17 mouse cellular contexts compared by ENCODE assay signal in genomic region chr6:72477621-72478020, GRCm38 (mm10). TPM values are rescaled to one million over a fixed set of nuclear protein-coding genes. Genes with fewer than 3 reads are reported as not detected.
DNase-seq lines count a peak whose midpoint lies in the region; ATAC-seq lines count a peak whose summit lies in the region.
"Had no signal": no experiment of that assay in that cellular context is flagged by ENCODE, and none has a peak within 500 bp of the region (broad histone marks: within the 10 kb centered on the region; RNA-seq: fewer than 3 reads in every experiment).

No protein-coding gene starts in this region.

- no peak overlapping the region for H3K4me3 ChIP-seq in kidney, embryonic 15.5 days (replicated peaks)
- H3K4me3 ChIP-seq: embryonic facial prominence, embryonic 15.5 days; forebrain, embryonic 13.5 days; limb, embryonic 12.5 days; midbrain, embryonic 10.5 days had no signal

- H3K9me3 ChIP-seq in kidney, embryonic 15.5 days (replicated peaks), result no peaks in the 10 kb centered on the region
- H3K9me3 ChIP-seq: embryonic facial prominence, embryonic 15.5 days; forebrain, embryonic 13.5 days; limb, embryonic 12.5 days; midbrain, embryonic 10.5 days had no signal

- no peak overlapping the region for H3K4me2 ChIP-seq in kidney, embryonic 15.5 days
- H3K4me2 ChIP-seq: embryonic facial prominence, embryonic 15.5 days; forebrain, embryonic 13.5 days; limb, embryonic 12.5 days; lung, embryonic 14.5 days had no signal

- no peaks in the 10 kb centered on the region for H3K27me3 ChIP-seq in kidney, embryonic 15.5 days
- H3K27me3 ChIP-seq: embryonic facial prominence, embryonic 15.5 days; forebrain, embryonic 13.5 days; limb, embryonic 12.5 days had no signal

- ATAC-seq in kidney, embryonic 15.5 days (replicated peaks; ENCODE audit: low FRiP score), result no peak
- ATAC-seq: forebrain, embryonic 13.5 days had no signal

- no peak overlapping the region for H3K27ac ChIP-seq in kidney, embryonic 15.5 days
- H3K27ac ChIP-seq: embryonic facial prominence, embryonic 15.5 days; forebrain, embryonic 13.5 days; kidney, postnatal 0 days; limb, embryonic 12.5 days; midbrain, embryonic 10.5 days had no signal

- 83% methylated on average over 3 of the region's 3 CpGs for WGBS in kidney, embryonic 15.5 days

- peaks cover 20% of the 10 kb centered on the region for H3K4me1 ChIP-seq in kidney, embryonic 15.5 days
- H3K4me1 ChIP-seq: forebrain, embryonic 13.5 days had no signal

- DNase-seq in kidney, adult 11 months, result peak; percentile 78
- peak; percentile 50 for DNase-seq in ovary, postnatal 36 days (ENCODE audit: low spot score)
- no peak for DNase-seq in ovary, postnatal 10 days (ENCODE audit: low spot score)
- peak; percentile 37 for DNase-seq in adrenal gland, postnatal 25 days
- DNase-seq in layer of hippocampus, postnatal 25 days (ENCODE audit: extremely low spot score in 1 of 2, low spot score in 1 of 2), result no peak
- no peak for DNase-seq in layer of hippocampus, adult 9-11 months
- DNase-seq: cerebellum, adult 11-12 months; lung, embryonic 14.5 days; thymus, postnatal 4 days had no signal

- no peaks in the 10 kb centered on the region for H3K36me3 ChIP-seq in kidney, embryonic 15.5 days
- H3K36me3 ChIP-seq: embryonic facial prominence, embryonic 15.5 days; limb, embryonic 12.5 days; midbrain, embryonic 10.5 days had no signal

- no peak overlapping the region for H3K9ac ChIP-seq in kidney, embryonic 15.5 days
- H3K9ac ChIP-seq: embryonic facial prominence, embryonic 15.5 days; forebrain, embryonic 13.5 days; limb, embryonic 12.5 days; lung, embryonic 14.5 days had no signal

RNA-seq across cellular contexts. Expression of gene Mat2a, which starts 38.3 kb away (rescaled TPM):
- polyA plus RNA-seq in kidney, embryonic 15.5 days (2015; fragmentation: Nextera tagmentation; extraction: Ambion mirVana), result 418 and 431 TPM in 2 replicates
- 199 and 214 TPM in 2 replicates for total RNA-seq in adrenal gland, postnatal 25 days (2021)
- total RNA-seq in layer of hippocampus, postnatal 25 days (2021), result 100 to 1,000 TPM; 155 to 171 TPM

RNA-seq across cellular contexts. Expression of gene Sh2d6, which starts 43.9 kb away (rescaled TPM):
- polyA plus RNA-seq in kidney, embryonic 15.5 days (2015; fragmentation: Nextera tagmentation; extraction: Ambion mirVana), result 0.13 and 0.14 TPM in 2 replicates
- 0.39 TPM in 1 of 2 replicates, not detected in the other for total RNA-seq in adrenal gland, postnatal 25 days (2021)
- total RNA-seq in layer of hippocampus, postnatal 25 days (2021), result 1 to 10 TPM in 1 of 2 experiments, under 1 TPM in 1; 0.62 to 1.3 TPM
- polyA plus RNA-seq: heart, embryonic 14.5 days; kidney, postnatal 0 days; lung, embryonic 14.5 days; stomach, embryonic 14.5 days had no signal

Comparison
In these comparisons a context has a peak if more than half of its experiments do, and no peak if none do; other contexts are left out.
1. DNase-seq: peak in kidney, adult 11 months (single experiment), ovary, postnatal 36 days (single experiment) and adrenal gland, postnatal 25 days (single experiment); none in ovary, postnatal 10 days (single experiment), layer of hippocampus, postnatal 25 days (0 of 2) and layer of hippocampus, adult 9-11 months (single experiment).